Mouse (Mus musculus): ENCODE data around the gene Med4. TPM values are rescaled to one million over a fixed set of nuclear protein-coding genes. Genes with fewer than 3 reads are reported as not detected.

Gene Med4
- 10.1 and 11.2 TPM in 2 replicates for total RNA-seq (2014; rRNA removed)
- polyA plus RNA-seq (2012; rRNA removed): 6.1 and 6.3 TPM in 2 replicates

DNA sequence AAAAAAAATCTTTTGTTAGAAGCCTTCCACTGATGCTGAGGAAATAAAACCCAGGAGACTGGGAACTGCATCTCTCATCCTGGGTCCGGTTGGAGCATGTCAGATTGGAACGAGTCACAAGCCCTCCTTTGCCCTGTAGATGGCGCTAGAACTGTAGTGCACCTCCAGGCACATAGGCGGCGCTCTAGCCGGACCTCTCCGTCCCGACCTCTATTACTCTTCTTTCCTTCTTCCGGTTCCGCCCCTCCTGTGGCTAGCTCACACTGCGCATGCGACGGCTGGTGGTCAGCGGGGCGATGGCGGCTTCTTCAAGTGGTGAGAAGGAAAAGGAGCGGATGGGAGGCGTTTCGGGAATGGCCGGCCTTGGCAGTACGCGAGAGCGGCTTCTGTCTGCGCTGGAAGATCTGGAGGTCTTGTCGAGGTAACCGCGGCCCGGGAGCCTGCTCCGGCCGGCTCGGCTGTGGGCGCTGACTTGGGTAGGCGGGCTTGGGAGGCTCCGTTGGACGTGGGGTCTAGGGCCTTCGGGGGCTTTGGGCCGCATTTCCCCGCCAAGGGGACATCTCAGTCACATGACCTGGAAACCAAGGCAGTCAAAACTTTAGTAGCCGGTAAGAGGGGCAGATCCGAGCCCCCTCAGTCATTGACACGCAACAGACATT lies at the start of gene Med4:
Med4 (plus strand) TSS at position 261 of the 659 bp plus-strand sequence.
- under 1% methylated on average over 41 of the region's 41 CpGs for WGBS
- Histone ChIP-seq H3K36me3 (ENCODE audit: control insufficient read depth, insufficient read depth, low read length) (peaks cover 5% of the 10 kb centered on the region; the same call in 1 of the 2 replicates), H3K4me3 (ENCODE audit: insufficient read depth, low read depth, low read length) (peak within 1 kb of the TSS; percentile 77), H3K4me1 (ENCODE audit: control insufficient read depth, insufficient read depth, low read length) (peaks cover 6% of the 10 kb centered on the region), H3K27ac (replicated peaks; ENCODE audit: insufficient read depth, low read depth, low read length) (no peak within 1 kb of the TSS), H3K27me3 (ENCODE audit: control insufficient read depth, insufficient read depth, low read length) (no peaks in the 10 kb centered on the region), H3K79me2 (ENCODE audit: control insufficient read depth, insufficient read depth, low read length) (peaks cover 14% of the 10 kb centered on the region), H3K9ac (ENCODE audit: low read depth, low read length) (peak within 1 kb of the TSS; percentile 78)
- peak; percentile 100 for TF ChIP-seq CTCF (IDR thresholded peaks at IDR 0.05; ENCODE audit: low read depth, low read length)
- TF ChIP-seq POLR2A (IDR thresholded peaks at IDR 0.05; ENCODE audit: extremely low read depth, insufficient read depth, low read length): peak; percentile 55; the same call in 1 of the 2 replicates
- DNase-seq (ENCODE audit: extremely low read depth, low read depth, low spot score): peak; percentile 79

GRCm38 (mm10) chr14:73460514-73461134 lies 49.2 kb upstream of the Med4 start:
- Histone ChIP-seq H3K27ac (replicated peaks; ENCODE audit: insufficient read depth, low read depth, low read length) (no peak overlapping the region), H3K4me3 (ENCODE audit: insufficient read depth, low read depth, low read length) (no peak overlapping the region), H3K27me3 (ENCODE audit: control insufficient read depth, insufficient read depth, low read length) (no peaks in the 10 kb centered on the region), H3K4me1 (ENCODE audit: control insufficient read depth, insufficient read depth, low read length) (no peaks in the 10 kb centered on the region), H3K36me3 (ENCODE audit: control insufficient read depth, insufficient read depth, low read length) (no peaks in the 10 kb centered on the region), H3K79me2 (ENCODE audit: control insufficient read depth, insufficient read depth, low read length) (no peaks in the 10 kb centered on the region), H3K9ac (ENCODE audit: low read depth, low read length) (no peak overlapping the region)
- TF ChIP-seq POLR2A (IDR thresholded peaks at IDR 0.05; ENCODE audit: extremely low read depth, insufficient read depth, low read length) (no peak), CTCF (IDR thresholded peaks at IDR 0.05; ENCODE audit: low read depth, low read length) (no peak)
- WGBS: 89% methylated on average over 12 of the region's 12 CpGs
- no peak for DNase-seq (ENCODE audit: extremely low read depth, low read depth, low spot score)

- Histone ChIP-seq H3K27ac (replicated peaks; ENCODE audit: insufficient read depth, low read depth, low read length) (no peak overlapping the region), H3K9ac (ENCODE audit: low read depth, low read length) (no peak overlapping the region), H3K27me3 (ENCODE audit: control insufficient read depth, insufficient read depth, low read length) (no peaks in the 10 kb centered on the region), H3K79me2 (ENCODE audit: control insufficient read depth, insufficient read depth, low read length) (no peaks in the 10 kb centered on the region), H3K4me3 (ENCODE audit: insufficient read depth, low read depth, low read length) (no peak overlapping the region), H3K4me1 (ENCODE audit: control insufficient read depth, insufficient read depth, low read length) (no peaks in the 10 kb centered on the region), H3K36me3 (ENCODE audit: control insufficient read depth, insufficient read depth, low read length) (no peaks in the 10 kb centered on the region)
- 83% methylated on average over 4 of the region's 4 CpGs for WGBS
- TF ChIP-seq POLR2A (IDR thresholded peaks at IDR 0.05; ENCODE audit: extremely low read depth, insufficient read depth, low read length) (no peak), CTCF (IDR thresholded peaks at IDR 0.05; ENCODE audit: low read depth, low read length) (no peak)
- no peak for DNase-seq (ENCODE audit: extremely low read depth, low read depth, low spot score)
Observed at GRCm38 (mm10) chr14:73462211-73462610, 47.6 kb upstream of the Med4 start.

DNA sequence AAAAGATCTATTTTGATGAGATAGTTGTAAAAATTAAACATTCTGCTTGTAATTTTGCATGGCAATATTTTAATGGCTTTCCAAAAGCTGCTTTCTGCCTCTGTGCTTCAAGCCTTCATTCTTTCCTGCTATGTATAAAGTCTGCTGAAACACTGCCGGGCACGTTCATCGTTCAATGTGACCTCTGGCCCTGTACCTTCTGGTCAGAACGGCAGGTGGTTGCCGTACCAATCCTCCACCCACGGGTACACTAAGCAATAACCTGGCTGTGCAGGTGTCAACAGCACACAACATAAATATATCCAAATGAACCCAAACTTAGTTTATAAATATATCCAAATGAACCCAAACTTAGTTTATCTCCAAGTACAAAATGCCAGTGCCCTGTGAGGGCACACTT lies 42.1 kb upstream of the Med4 start:
- Histone ChIP-seq H3K79me2 (ENCODE audit: control insufficient read depth, insufficient read depth, low read length) (no peaks in the 10 kb centered on the region), H3K27ac (replicated peaks; ENCODE audit: insufficient read depth, low read depth, low read length) (no peak overlapping the region), H3K4me3 (ENCODE audit: insufficient read depth, low read depth, low read length) (no peak overlapping the region), H3K4me1 (ENCODE audit: control insufficient read depth, insufficient read depth, low read length) (no peaks in the 10 kb centered on the region), H3K9ac (ENCODE audit: low read depth, low read length) (no peak overlapping the region), H3K36me3 (ENCODE audit: control insufficient read depth, insufficient read depth, low read length) (no peaks in the 10 kb centered on the region), H3K27me3 (ENCODE audit: control insufficient read depth, insufficient read depth, low read length) (no peaks in the 10 kb centered on the region)
- WGBS: 28% methylated on average over 6 of the region's 6 CpGs
- DNase-seq (ENCODE audit: extremely low read depth, low read depth, low spot score): peak; percentile 49
- TF ChIP-seq CTCF (IDR thresholded peaks at IDR 0.05; ENCODE audit: low read depth, low read length) (no peak), POLR2A (IDR thresholded peaks at IDR 0.05; ENCODE audit: extremely low read depth, insufficient read depth, low read length) (no peak)

- TF ChIP-seq CTCF (IDR thresholded peaks at IDR 0.05; ENCODE audit: low read depth, low read length) (no peak), POLR2A (IDR thresholded peaks at IDR 0.05; ENCODE audit: extremely low read depth, insufficient read depth, low read length) (no peak)
- 95% methylated on average over 7 of the region's 7 CpGs for WGBS
- no peak overlapping the region for H3K9ac ChIP-seq (ENCODE audit: low read depth, low read length)
Observed at GRCm38 (mm10) chr14:73469506-73469905, 40.3 kb upstream of the Med4 start.

GRCm38 (mm10) chr14:73470593-73470992 lies 39.2 kb upstream of the Med4 start:
- no peak for DNase-seq (ENCODE audit: extremely low read depth, low read depth, low spot score)
- Histone ChIP-seq H3K4me1 (ENCODE audit: control insufficient read depth, insufficient read depth, low read length) (peaks cover 10% of the 10 kb centered on the region), H3K36me3 (ENCODE audit: control insufficient read depth, insufficient read depth, low read length) (no peaks in the 10 kb centered on the region), H3K27ac (replicated peaks; ENCODE audit: insufficient read depth, low read depth, low read length) (no peak overlapping the region), H3K4me3 (ENCODE audit: insufficient read depth, low read depth, low read length) (no peak overlapping the region), H3K79me2 (ENCODE audit: control insufficient read depth, insufficient read depth, low read length) (no peaks in the 10 kb centered on the region), H3K9ac (ENCODE audit: low read depth, low read length) (no peak overlapping the region), H3K27me3 (ENCODE audit: control insufficient read depth, insufficient read depth, low read length) (no peaks in the 10 kb centered on the region)
- TF ChIP-seq POLR2A (IDR thresholded peaks at IDR 0.05; ENCODE audit: extremely low read depth, insufficient read depth, low read length) (no peak), CTCF (IDR thresholded peaks at IDR 0.05; ENCODE audit: low read depth, low read length) (no peak)
- 90% methylated on average over 8 of the region's 8 CpGs for WGBS

More at GRCm38 (mm10) chr14:73469506-73469905, 40.3 kb upstream of the Med4 start:
- Histone ChIP-seq H3K4me3 (ENCODE audit: insufficient read depth, low read depth, low read length) (no peak overlapping the region), H3K4me1 (ENCODE audit: control insufficient read depth, insufficient read depth, low read length) (peaks cover 8% of the 10 kb centered on the region), H3K36me3 (ENCODE audit: control insufficient read depth, insufficient read depth, low read length) (no peaks in the 10 kb centered on the region), H3K27ac (replicated peaks; ENCODE audit: insufficient read depth, low read depth, low read length) (no peak overlapping the region), H3K79me2 (ENCODE audit: control insufficient read depth, insufficient read depth, low read length) (no peaks in the 10 kb centered on the region), H3K27me3 (ENCODE audit: control insufficient read depth, insufficient read depth, low read length) (no peaks in the 10 kb centered on the region)
- DNase-seq (ENCODE audit: extremely low read depth, low read depth, low spot score): no peak
